Mouse (Mus musculus) liver, embryonic 14.5 days (tissue): ENCODE measurements at regions not wholly inside any gene's neighbourhood (a gene's known extent, or its start where the extent isn't known, plus 50 kb on each side); places are given as distances from the start of the nearest gene placed in this dataset.

Experiments used
- ATAC-seq: fragments of 200-750 bp; cut with Nextera tagmentation; 2 replicates; pipeline ENCODE4 v1.8.0; 2017; ENCODE audit warnings: moderate number of reproducible peaks, mild to moderate bottlenecking, moderate library complexity; ENCODE audit not compliant: insufficient read depth
- DNase-seq, 3 experiments: peaks; one replicate each; pipeline ENCODE4 v3.0.0-alpha.2; 2012 to 2013; ENCODE audit warnings: low read depth in 3 of 3, low spot score in 3 of 3
- H3K27ac ChIP-seq: fragments of 300-500 bp; sonication (generic); 2 replicates; pipeline ENCODE4 v1.5.1; 2014; ENCODE audit warnings: moderate library complexity, mild to moderate bottlenecking, control low read depth, inconsistent platforms
- H3K27me3 ChIP-seq: fragments of 300-500 bp; sonication (generic); 2 replicates; pipeline ENCODE4 v1.6.1; 2014; ENCODE audit warnings: mild to moderate bottlenecking, low read length, moderate library complexity; ENCODE audit not compliant: control insufficient read depth, insufficient read depth
- H3K36me3 ChIP-seq: fragments of 300-500 bp; sonication (generic); replicated peaks from 2 replicates; pipeline ENCODE4 v1.6.1; 2014; ENCODE audit warnings: low read depth; ENCODE audit not compliant: control insufficient read depth, insufficient read depth
- H3K4me1 ChIP-seq, 2 experiments: fragments of 200-500 bp in 1 of 2; fragments of 300-500 bp in 1 of 2; sonication (generic) in 1 of 2; replicated peaks; 2 replicates each; pipeline ENCODE4 v1.6.1; 2012 to 2014; ENCODE audit warnings: antibody characterized with exemption in 1 of 2, inconsistent platforms in 1 of 2, low read length in 1 of 2; ENCODE audit not compliant: control insufficient read depth in 2 of 2, insufficient read depth in 2 of 2
- H3K4me2 ChIP-seq: fragments of 300-500 bp; sonication (generic); 2 replicates; pipeline ENCODE4 v1.6.1; 2014; ENCODE audit warnings: low read depth, mild to moderate bottlenecking, control low read depth, moderate library complexity
- H3K4me3 ChIP-seq, 2 experiments: fragments of 200-500 bp in 1 of 2; fragments of 300-500 bp in 1 of 2; sonication (generic) in 1 of 2; 2 replicates each; pipeline ENCODE4 v1.5.1; 2012 to 2014; ENCODE audit warnings: low read depth in 2 of 2, low read length in 2 of 2, mild to moderate bottlenecking in 2 of 2, control low read depth in 1 of 2, inconsistent platforms in 1 of 2, moderate library complexity in 1 of 2; ENCODE audit not compliant: insufficient read depth in 1 of 2
- H3K9ac ChIP-seq: fragments of 300-500 bp; sonication (generic); replicated peaks from 2 replicates; pipeline ENCODE4 v1.6.1; 2014; ENCODE audit warnings: mild to moderate bottlenecking, control low read depth, moderate library complexity
- H3K9me3 ChIP-seq: fragments of 300-500 bp; sonication (generic); 2 replicates; pipeline ENCODE4 v1.6.1; 2016; ENCODE audit warnings: low read length, mixed read lengths; ENCODE audit not compliant: control insufficient read depth
- CTCF ChIP-seq: IDR thresholded peaks from 2 replicates; pipeline ENCODE4 v1.5.1; 2016; ENCODE audit warnings: antibody characterized with exemption, low read depth, control low read depth
- EP300 ChIP-seq: IDR thresholded peaks from 2 replicates; pipeline ENCODE4 v1.6.1; 2016; ENCODE audit warnings: antibody characterized with exemption, low read depth
- WGBS: fragments of 180-500 bp; shearing (Covaris S2); extraction: QIAGEN DNeasy Blood & Tissue Kit; methylation state at CpG from one replicate; pipeline ENCODE4 v1.1.7; 2014; ENCODE audit not compliant: insufficient replicate concordance; 5-methylcytosine and 5-hydroxymethylcytosine counted together

- no peak for DNase-seq
- Histone ChIP-seq H3K9me3 (no peaks in the 10 kb centered on the region), H3K4me3 (no peak overlapping the region), H3K36me3 (no peaks in the 10 kb centered on the region), H3K27ac (no peak overlapping the region), H3K27me3 (no peaks in the 10 kb centered on the region), H3K4me2 (no peak overlapping the region), H3K4me1 (no peaks in the 10 kb centered on the region), H3K9ac (no peak overlapping the region)
- no peak for ATAC-seq
- 27% methylated on average over 2 of the region's 2 CpGs for WGBS
- no peak for TF ChIP-seq EP300
- no peak for TF ChIP-seq CTCF
Measured at GRCm38 (mm10) chr2:159062666-159063065, 268.1 kb downstream of the Dhx35 start.

- TF ChIP-seq CTCF (no peak), EP300 (no peak)
- ATAC-seq, result no peak
- Histone ChIP-seq H3K4me3 (no peak overlapping the region), H3K4me2 (no peak overlapping the region), H3K9me3 (no peaks in the 10 kb centered on the region), H3K27ac (no peak overlapping the region), H3K4me1 (no peaks in the 10 kb centered on the region), H3K36me3 (no peaks in the 10 kb centered on the region), H3K27me3 (no peaks in the 10 kb centered on the region), H3K9ac (no peak overlapping the region)
- 69% methylated on average over 9 of the region's 9 CpGs for WGBS
- DNase-seq, result no peak
Measured at GRCm38 (mm10) chr2:159064403-159064970, 269.9 kb downstream of the Dhx35 start.

GRCm38 (mm10) chr2:159067506-159067905 is 272.9 kb downstream of the Dhx35 start:
- H3K4me2 ChIP-seq, result no peak overlapping the region
- H3K4me1 ChIP-seq, result no peaks in the 10 kb centered on the region
- H3K36me3 ChIP-seq, result no peaks in the 10 kb centered on the region
- H3K27ac ChIP-seq, result no peak overlapping the region
- TF ChIP-seq EP300, result no peak
- TF ChIP-seq CTCF, result peak; percentile 27; the same call in 1 of the 2 replicates
- H3K9me3 ChIP-seq, result no peaks in the 10 kb centered on the region
- H3K9ac ChIP-seq, result no peak overlapping the region
- H3K27me3 ChIP-seq, result no peaks in the 10 kb centered on the region
- ATAC-seq (no peak), DNase-seq (no peak)
- H3K4me3 ChIP-seq, result no peak overlapping the region
- 45% methylated on average over 7 of the region's 7 CpGs for WGBS

- ATAC-seq (no peak), DNase-seq (no peak)
- Histone ChIP-seq H3K4me3 (no peak overlapping the region), H3K4me2 (no peak overlapping the region), H3K27me3 (no peaks in the 10 kb centered on the region), H3K27ac (no peak overlapping the region), H3K9ac (no peak overlapping the region), H3K4me1 (no peaks in the 10 kb centered on the region), H3K9me3 (no peaks in the 10 kb centered on the region), H3K36me3 (no peaks in the 10 kb centered on the region)
- whole genome bisulfite sequencing, result 49% methylated on average over 7 of the region's 7 CpGs
- TF ChIP-seq CTCF (no peak), EP300 (no peak)
Measured at GRCm38 (mm10) chr2:159068303-159069020, 273.9 kb downstream of the Dhx35 start.

GRCm38 (mm10) chr2:159069180-159069579 is 274.6 kb downstream of the Dhx35 start:
- H3K9me3 ChIP-seq, result no peaks in the 10 kb centered on the region
- TF ChIP-seq CTCF (no peak), EP300 (no peak)
- H3K27ac ChIP-seq, result no peak overlapping the region
- H3K4me1 ChIP-seq, result no peaks in the 10 kb centered on the region
- ATAC-seq, result no peak
- no peak overlapping the region for H3K4me3 ChIP-seq
- no peak overlapping the region for H3K4me2 ChIP-seq
- no peaks in the 10 kb centered on the region for H3K27me3 ChIP-seq
- WGBS, result 30% methylated on average over 6 of the region's 6 CpGs
- no peak overlapping the region for H3K9ac ChIP-seq
- no peaks in the 10 kb centered on the region for H3K36me3 ChIP-seq
- no peak for DNase-seq
